Mouse (Mus musculus) liver, postnatal 0 days (tissue): ENCODE measurements at regions not wholly inside any gene's neighbourhood (a gene's known extent, or its start where the extent isn't known, plus 50 kb on each side); places are given as distances from the start of the nearest gene placed in this dataset.

Experiments used
- CTCF ChIP-seq: sonication (generic); IDR thresholded peaks from 2 replicates; pipeline ENCODE4 v1.5.1; 2016; ENCODE audit warnings: antibody characterized with exemption, low read depth
- EP300 ChIP-seq: IDR thresholded peaks from 2 replicates; pipeline ENCODE4 v1.6.1; 2016; ENCODE audit warnings: antibody characterized with exemption, low read depth, mild to moderate bottlenecking

- TF ChIP-seq CTCF (no peak), EP300 (no peak)
Observed at GRCm38 (mm10) chr9:30829158-30829870, 92.9 kb downstream of the Adamts15 start.
